Mouse (Mus musculus): ENCODE measurements at regions not wholly inside any gene's neighbourhood (a gene's known extent, or its start where the extent isn't known, plus 50 kb on each side); places are given as distances from the start of the nearest gene placed in this dataset.
"Not testable (repeated sequence)": the region's sequence is repeated elsewhere in the genome, so short reads cannot be mapped to it uniquely, and the experiment has no call there.

- Histone ChIP-seq H3K9me3 (replicated peaks; ENCODE audit: control insufficient read depth, low read length) (no peaks in the 10 kb centered on the region), H3K27ac (ENCODE audit: low read length) (no peak overlapping the region), H3K36me3 (ENCODE audit: control insufficient read depth, insufficient read depth) (no peaks in the 10 kb centered on the region), H3K27me3 (ENCODE audit: control insufficient read depth, insufficient read depth, low read length) (peaks cover 7% of the 10 kb centered on the region), H3K4me3 (ENCODE audit: low read length) (no peak overlapping the region), H3K4me2 (ENCODE audit: low read depth, low read length) (peak overlapping the region; percentile 33), H3K9ac (ENCODE audit: low read length) (no peak overlapping the region), H3K4me1 (ENCODE audit: control insufficient read depth, insufficient read depth, low read length) (no peaks in the 10 kb centered on the region)
- WGBS, result 6% methylated on average over 15 of the region's 15 CpGs
- ATAC-seq (replicated peaks; ENCODE audit: extremely low read depth, insufficient read depth, low FRiP score), result no peak
Measured at GRCm38 (mm10) chr2:162867516-162868029, 63.8 kb upstream of the Srsf6 start.

GRCm38 (mm10) chr2:162866613-162867314 lies 64.6 kb upstream of the Srsf6 start:
- Histone ChIP-seq H3K4me3 (ENCODE audit: low read length) (no peak overlapping the region), H3K4me2 (ENCODE audit: low read depth, low read length) (peak overlapping the region; percentile 33; the same call in 1 of the 2 replicates), H3K9me3 (replicated peaks; ENCODE audit: control insufficient read depth, low read length) (no peaks in the 10 kb centered on the region), H3K27me3 (ENCODE audit: control insufficient read depth, insufficient read depth, low read length) (peaks cover 7% of the 10 kb centered on the region), H3K36me3 (ENCODE audit: control insufficient read depth, insufficient read depth) (no peaks in the 10 kb centered on the region), H3K4me1 (ENCODE audit: control insufficient read depth, insufficient read depth, low read length) (no peaks in the 10 kb centered on the region), H3K9ac (ENCODE audit: low read length) (no peak overlapping the region), H3K27ac (ENCODE audit: low read length) (no peak overlapping the region)
- WGBS, result 20% methylated on average over 11 of the region's 11 CpGs
- ATAC-seq (replicated peaks; ENCODE audit: extremely low read depth, insufficient read depth, low FRiP score), result no peak

- Histone ChIP-seq H3K4me3 (ENCODE audit: low read length) (no peak overlapping the region), H3K4me1 (ENCODE audit: control insufficient read depth, insufficient read depth, low read length) (no peaks in the 10 kb centered on the region), H3K9me3 (replicated peaks; ENCODE audit: control insufficient read depth, low read length) (no peaks in the 10 kb centered on the region), H3K36me3 (ENCODE audit: control insufficient read depth, insufficient read depth) (no peaks in the 10 kb centered on the region), H3K9ac (ENCODE audit: low read length) (no peak overlapping the region), H3K4me2 (ENCODE audit: low read depth, low read length) (no peak overlapping the region), H3K27me3 (ENCODE audit: control insufficient read depth, insufficient read depth, low read length) (peaks cover 7% of the 10 kb centered on the region), H3K27ac (ENCODE audit: low read length) (no peak overlapping the region)
- WGBS, result 45% methylated on average over 1 of the region's 1 CpGs
- no peak for ATAC-seq (replicated peaks; ENCODE audit: extremely low read depth, insufficient read depth, low FRiP score)
Measured at GRCm38 (mm10) chr2:162864571-162864970, 66.8 kb upstream of the Srsf6 start.

GRCm38 (mm10) chr2:162854606-162855005 lies 76.7 kb upstream of the Srsf6 start:
- WGBS, result 68% methylated on average over 6 of the region's 6 CpGs
- Histone ChIP-seq H3K4me1 (ENCODE audit: control insufficient read depth, insufficient read depth, low read length) (no peaks in the 10 kb centered on the region), H3K27ac (ENCODE audit: low read length) (no peak overlapping the region), H3K9ac (ENCODE audit: low read length) (no peak overlapping the region), H3K4me2 (ENCODE audit: low read depth, low read length) (no peak overlapping the region), H3K4me3 (ENCODE audit: low read length) (no peak overlapping the region), H3K36me3 (ENCODE audit: control insufficient read depth, insufficient read depth) (no peaks in the 10 kb centered on the region), H3K27me3 (ENCODE audit: control insufficient read depth, insufficient read depth, low read length) (no peaks in the 10 kb centered on the region), H3K9me3 (replicated peaks; ENCODE audit: control insufficient read depth, low read length) (no peaks in the 10 kb centered on the region)
- ATAC-seq (replicated peaks; ENCODE audit: extremely low read depth, insufficient read depth, low FRiP score), result no peak

GRCm38 (mm10) chr2:162853576-162853975 lies 77.8 kb upstream of the Srsf6 start:
- no peak overlapping the region for H3K4me2 ChIP-seq (ENCODE audit: low read depth, low read length)
- H3K9me3 ChIP-seq (replicated peaks; ENCODE audit: control insufficient read depth, low read length), result no peaks in the 10 kb centered on the region
- H3K4me3 ChIP-seq (ENCODE audit: low read length), result no peak overlapping the region
- H3K4me1 ChIP-seq (ENCODE audit: control insufficient read depth, insufficient read depth, low read length), result no peaks in the 10 kb centered on the region
- no peak overlapping the region for H3K9ac ChIP-seq (ENCODE audit: low read length)
- no peaks in the 10 kb centered on the region for H3K27me3 ChIP-seq (ENCODE audit: control insufficient read depth, insufficient read depth, low read length)
- ATAC-seq (replicated peaks; ENCODE audit: extremely low read depth, insufficient read depth, low FRiP score), result no peak
- no peak overlapping the region for H3K27ac ChIP-seq (ENCODE audit: low read length)
- no peaks in the 10 kb centered on the region for H3K36me3 ChIP-seq (ENCODE audit: control insufficient read depth, insufficient read depth)
- WGBS, result 66% methylated on average over 7 of the region's 7 CpGs

GRCm38 (mm10) chr2:162841761-162842160 lies 89.6 kb upstream of the Srsf6 start:
- not testable (repeated sequence) for H3K27me3 ChIP-seq (ENCODE audit: control insufficient read depth, insufficient read depth, low read length); ATAC-seq (replicated peaks; ENCODE audit: extremely low read depth, insufficient read depth, low FRiP score)
- WGBS, result 83% methylated on average over 9 of the region's 9 CpGs

GRCm38 (mm10) chr2:162837776-162838175 lies 93.6 kb upstream of the Srsf6 start:
- ATAC-seq (replicated peaks; ENCODE audit: extremely low read depth, insufficient read depth, low FRiP score), result no peak
- no peak overlapping the region for H3K9ac ChIP-seq (ENCODE audit: low read length)

More at GRCm38 (mm10) chr2:162841761-162842160, 89.6 kb upstream of the Srsf6 start:
- not testable (repeated sequence) for H3K9ac ChIP-seq (ENCODE audit: low read length); H3K36me3 ChIP-seq (ENCODE audit: control insufficient read depth, insufficient read depth); H3K27ac ChIP-seq (ENCODE audit: low read length); H3K4me2 ChIP-seq (ENCODE audit: low read depth, low read length); H3K4me1 ChIP-seq (ENCODE audit: control insufficient read depth, insufficient read depth, low read length); H3K9me3 ChIP-seq (replicated peaks; ENCODE audit: control insufficient read depth, low read length); H3K4me3 ChIP-seq (ENCODE audit: low read length)

GRCm38 (mm10) chr2:162833741-162834140 lies 97.6 kb upstream of the Srsf6 start:
- H3K36me3 ChIP-seq (ENCODE audit: control insufficient read depth, insufficient read depth), result no peaks in the 10 kb centered on the region
- WGBS, result 78% methylated on average over 6 of the region's 6 CpGs
- no peaks in the 10 kb centered on the region for H3K27me3 ChIP-seq (ENCODE audit: control insufficient read depth, insufficient read depth, low read length)
- no peak overlapping the region for H3K4me3 ChIP-seq (ENCODE audit: low read length)
- no peak overlapping the region for H3K9ac ChIP-seq (ENCODE audit: low read length)
- no peaks in the 10 kb centered on the region for H3K9me3 ChIP-seq (replicated peaks; ENCODE audit: control insufficient read depth, low read length)
- H3K4me1 ChIP-seq (ENCODE audit: control insufficient read depth, insufficient read depth, low read length), result no peaks in the 10 kb centered on the region
- no peak for ATAC-seq (replicated peaks; ENCODE audit: extremely low read depth, insufficient read depth, low FRiP score)
- H3K27ac ChIP-seq (ENCODE audit: low read length), result no peak overlapping the region
- H3K4me2 ChIP-seq (ENCODE audit: low read depth, low read length), result no peak overlapping the region

More at GRCm38 (mm10) chr2:162837776-162838175, 93.6 kb upstream of the Srsf6 start:
- Histone ChIP-seq H3K9me3 (replicated peaks; ENCODE audit: control insufficient read depth, low read length) (no peaks in the 10 kb centered on the region), H3K27ac (ENCODE audit: low read length) (no peak overlapping the region), H3K4me2 (ENCODE audit: low read depth, low read length) (no peak overlapping the region), H3K4me1 (ENCODE audit: control insufficient read depth, insufficient read depth, low read length) (no peaks in the 10 kb centered on the region), H3K4me3 (ENCODE audit: low read length) (no peak overlapping the region), H3K36me3 (ENCODE audit: control insufficient read depth, insufficient read depth) (no peaks in the 10 kb centered on the region), H3K27me3 (ENCODE audit: control insufficient read depth, insufficient read depth, low read length) (no peaks in the 10 kb centered on the region)
- WGBS, result 47% methylated on average over 2 of the region's 2 CpGs

- WGBS, result 83% methylated on average over 4 of the region's 4 CpGs
- H3K27ac ChIP-seq (ENCODE audit: low read length), result no peak overlapping the region
Measured at GRCm38 (mm10) chr2:162818787-162819186, 112.5 kb upstream of the Srsf6 start.

More at GRCm38 (mm10) chr2:162818787-162819186, 112.5 kb upstream of the Srsf6 start:
- Histone ChIP-seq H3K9ac (ENCODE audit: low read length) (no peak overlapping the region), H3K9me3 (replicated peaks; ENCODE audit: control insufficient read depth, low read length) (no peaks in the 10 kb centered on the region), H3K27me3 (ENCODE audit: control insufficient read depth, insufficient read depth, low read length) (no peaks in the 10 kb centered on the region), H3K4me3 (ENCODE audit: low read length) (no peak overlapping the region), H3K4me1 (ENCODE audit: control insufficient read depth, insufficient read depth, low read length) (no peaks in the 10 kb centered on the region), H3K4me2 (ENCODE audit: low read depth, low read length) (no peak overlapping the region), H3K36me3 (ENCODE audit: control insufficient read depth, insufficient read depth) (no peaks in the 10 kb centered on the region)
- ATAC-seq (replicated peaks; ENCODE audit: extremely low read depth, insufficient read depth, low FRiP score), result peak; percentile 67

All from heart, embryonic 16.5 days (tissue).